Mouse (Mus musculus) intestine, embryonic 14.5 days (tissue): Measurements from ENCODE around the gene Ddah2. TPM values are rescaled to one million over a fixed set of nuclear protein-coding genes. Genes with fewer than 3 reads are reported as not detected.
"Not testable (repeated sequence)": the region's sequence is repeated elsewhere in the genome, so short reads cannot be mapped to it uniquely, and the experiment has no call there.

Experiments used
- ATAC-seq: fragments of 200-750 bp; cut with Nextera tagmentation; replicated peaks from 2 replicates; pipeline ENCODE4 v1.8.0; 2017; ENCODE audit warnings: low read depth, moderate number of reproducible peaks, moderate TSS enrichment, moderate library complexity; ENCODE audit not compliant: low FRiP score, low TSS enrichment
- DNase-seq: peaks from one replicate; pipeline ENCODE4 v3.0.0-alpha.2; 2018; ENCODE audit warnings: low spot score
- H3K27ac ChIP-seq: fragments of 300-500 bp; sonication (generic); 2 replicates; pipeline ENCODE4 v1.5.1; 2014; ENCODE audit warnings: low read depth, mild to moderate bottlenecking, control low read depth
- H3K27me3 ChIP-seq: fragments of 300-500 bp; sonication (generic); replicated peaks from 2 replicates; pipeline ENCODE4 v1.6.1; 2014; ENCODE audit warnings: low read length, control low read depth; ENCODE audit not compliant: control insufficient read depth, insufficient read depth
- H3K36me3 ChIP-seq: fragments of 300-500 bp; sonication (generic); 2 replicates; pipeline ENCODE4 v1.6.1; 2014; ENCODE audit warnings: low read length, control low read depth; ENCODE audit not compliant: control insufficient read depth, insufficient read depth
- H3K4me1 ChIP-seq: fragments of 300-500 bp; sonication (generic); replicated peaks from 2 replicates; pipeline ENCODE4 v1.6.1; 2014; ENCODE audit warnings: low read length, control low read depth, mixed read lengths; ENCODE audit not compliant: control insufficient read depth, insufficient read depth
- H3K4me2 ChIP-seq: fragments of 300-500 bp; sonication (generic); 2 replicates; pipeline ENCODE4 v1.6.1; 2014; ENCODE audit warnings: low read length
- H3K4me3 ChIP-seq: fragments of 300-500 bp; sonication (generic); 2 replicates; pipeline ENCODE4 v1.5.1; 2014; ENCODE audit warnings: low read depth, low read length, control low read depth, mixed read lengths
- H3K9ac ChIP-seq: fragments of 300-500 bp; sonication (generic); 2 replicates; pipeline ENCODE4 v1.6.1; 2014; ENCODE audit warnings: mild to moderate bottlenecking, low read length
- H3K9me3 ChIP-seq: fragments of 300-500 bp; sonication (generic); 2 replicates; pipeline ENCODE4 v1.6.1; 2016; ENCODE audit warnings: low read length, control low read depth; ENCODE audit not compliant: control insufficient read depth
- whole genome bisulfite sequencing: fragments of 180-500 bp; shearing (Covaris S2); extraction: QIAGEN DNeasy Blood & Tissue Kit; methylation state at CpG from one replicate; pipeline ENCODE4 v1.1.7; 2014; 5-methylcytosine and 5-hydroxymethylcytosine counted together
- polyA plus RNA-seq: library from polyadenylated mRNA; unstranded; fragments of >200 nt; fragmentation: Nextera tagmentation; extraction: Ambion mirVana; gene quantifications from 2 replicates; pipeline ENCODE4 v1.2.1, GENCODE M21; 2014

The Ddah2 gene
- polyA plus RNA-seq, 1 experiment from 2014 or later = 278 TPM

GRCm38 (mm10) chr17:35031880-35032279 is 27.0 kb upstream of the Ddah2 start:
- Histone ChIP-seq H3K4me3 (no peak overlapping the region), H3K36me3 (no peaks in the 10 kb centered on the region), H3K9ac (no peak overlapping the region), H3K27ac (no peak overlapping the region), H3K9me3 (no peaks in the 10 kb centered on the region), H3K4me1 (peaks cover 11% of the 10 kb centered on the region; the same call in 1 of the 2 replicates), H3K27me3 (no peaks in the 10 kb centered on the region), H3K4me2 (no peak overlapping the region)
- DNase-seq = no peak
- no peak for ATAC-seq
- 90% methylated on average over 7 of the region's 7 CpGs for WGBS

- no peaks in the 10 kb centered on the region for H3K36me3 ChIP-seq
- H3K4me2 ChIP-seq = no peak overlapping the region
- DNase-seq (no peak), ATAC-seq (no peak)
- H3K9ac ChIP-seq = no peak overlapping the region
- no peak overlapping the region for H3K27ac ChIP-seq
- H3K27me3 ChIP-seq = no peaks in the 10 kb centered on the region
- H3K4me1 ChIP-seq = peaks cover 7% of the 10 kb centered on the region; the same call in 1 of the 2 replicates
- 67% methylated on average over 8 of the region's 8 CpGs for WGBS
- H3K4me3 ChIP-seq = no peak overlapping the region
- no peaks in the 10 kb centered on the region for H3K9me3 ChIP-seq
Observed at GRCm38 (mm10) chr17:35032323-35032870, 26.4 kb upstream of the Ddah2 start.

- H3K9ac ChIP-seq, ATAC-seq, H3K4me2 ChIP-seq, H3K36me3 ChIP-seq, H3K27ac ChIP-seq, H3K9me3 ChIP-seq, DNase-seq, H3K4me3 ChIP-seq, H3K4me1 ChIP-seq, H3K27me3 ChIP-seq: not testable (repeated sequence)
- 79% methylated on average over 1 of the region's 1 CpGs for WGBS
Observed at GRCm38 (mm10) chr17:35033703-35034102, 25.1 kb upstream of the Ddah2 start.

GRCm38 (mm10) chr17:35034896-35035295 is 23.9 kb upstream of the Ddah2 start:
- 62% methylated on average over 6 of the region's 6 CpGs for WGBS
- no peaks in the 10 kb centered on the region for H3K36me3 ChIP-seq
- no peaks in the 10 kb centered on the region for H3K9me3 ChIP-seq
- H3K4me1 ChIP-seq = no peaks in the 10 kb centered on the region
- DNase-seq = no peak
- H3K4me2 ChIP-seq = no peak overlapping the region
- no peaks in the 10 kb centered on the region for H3K27me3 ChIP-seq
- H3K27ac ChIP-seq = no peak overlapping the region
- H3K4me3 ChIP-seq = no peak overlapping the region
- H3K9ac ChIP-seq = no peak overlapping the region
- ATAC-seq = no peak

GRCm38 (mm10) chr17:35039121-35039873 is 19.5 kb upstream of the Ddah2 start:
- no peaks in the 10 kb centered on the region for H3K9me3 ChIP-seq
- ATAC-seq = no peak

GRCm38 (mm10) chr17:35043794-35044193 is 15.0 kb upstream of the Ddah2 start:
- Histone ChIP-seq H3K36me3 (no peaks in the 10 kb centered on the region), H3K27ac (no peak overlapping the region), H3K4me3 (no peak overlapping the region), H3K4me1 (peaks cover 30% of the 10 kb centered on the region), H3K9me3 (no peaks in the 10 kb centered on the region), H3K4me2 (no peak overlapping the region), H3K27me3 (no peaks in the 10 kb centered on the region), H3K9ac (no peak overlapping the region)
- ATAC-seq (no peak), DNase-seq (no peak)
- 83% methylated on average over 4 of the region's 4 CpGs for WGBS

More at GRCm38 (mm10) chr17:35039121-35039873, 19.5 kb upstream of the Ddah2 start:
- Histone ChIP-seq H3K4me3 (no peak overlapping the region), H3K36me3 (no peaks in the 10 kb centered on the region), H3K4me1 (no peaks in the 10 kb centered on the region), H3K27me3 (no peaks in the 10 kb centered on the region), H3K9ac (no peak overlapping the region), H3K4me2 (no peak overlapping the region), H3K27ac (no peak overlapping the region)
- DNase-seq = no peak
- WGBS = 82% methylated on average over 11 of the region's 11 CpGs

GRCm38 (mm10) chr17:35044904-35045806 is 13.7 kb upstream of the Ddah2 start:
- 75% methylated on average over 7 of the region's 7 CpGs for WGBS
- no peaks in the 10 kb centered on the region for H3K27me3 ChIP-seq
- H3K36me3 ChIP-seq = no peaks in the 10 kb centered on the region
- ATAC-seq (no peak), DNase-seq (no peak)
- H3K9me3 ChIP-seq = no peaks in the 10 kb centered on the region
- H3K4me3 ChIP-seq = peak overlapping the region; percentile 55
- H3K27ac ChIP-seq = peak overlapping the region; percentile 89; the same call in 1 of the 2 replicates
- H3K9ac ChIP-seq = peak overlapping the region; percentile 90
- peak overlapping the region; percentile 98 for H3K4me2 ChIP-seq
- H3K4me1 ChIP-seq = peaks cover 40% of the 10 kb centered on the region

- peak overlapping the region; percentile 55 for H3K4me3 ChIP-seq
- H3K9ac ChIP-seq = peak overlapping the region; percentile 90
- 4% methylated on average over 48 of the region's 48 CpGs for WGBS
- peak overlapping the region; percentile 98 for H3K4me2 ChIP-seq
- peaks cover 40% of the 10 kb centered on the region for H3K4me1 ChIP-seq
- peak; percentile 81 for DNase-seq
- peak overlapping the region; percentile 89 for H3K27ac ChIP-seq
- peak; percentile 3; the same call in 1 of the 2 replicates for ATAC-seq
- H3K36me3 ChIP-seq = no peaks in the 10 kb centered on the region
- H3K9me3 ChIP-seq = no peaks in the 10 kb centered on the region
- H3K27me3 ChIP-seq = no peaks in the 10 kb centered on the region
Observed at GRCm38 (mm10) chr17:35045807-35046680, 12.8 kb upstream of the Ddah2 start.
